Mouse (Mus musculus): ENCODE measurements at regions not wholly inside any gene's neighbourhood (a gene's known extent, or its start where the extent isn't known, plus 50 kb on each side); places are given as distances from the start of the nearest gene placed in this dataset.

- no peak for ATAC-seq (replicated peaks; ENCODE audit: poor library complexity, severe bottlenecking)
Observed at GRCm38 (mm10) chr14:55301996-55302395, 80.2 kb downstream of the Dhrs2 start.

GRCm38 (mm10) chr14:55313615-55314014, 91.8 kb downstream of the Dhrs2 start:
- no peak for ATAC-seq (replicated peaks; ENCODE audit: poor library complexity, severe bottlenecking)

GRCm38 (mm10) chr14:55323897-55324296, 102.1 kb downstream of the Dhrs2 start:
- ATAC-seq (replicated peaks; ENCODE audit: poor library complexity, severe bottlenecking), result no peak

- no peak for ATAC-seq (replicated peaks; ENCODE audit: poor library complexity, severe bottlenecking)
Observed at GRCm38 (mm10) chr14:55324335-55324734, 102.5 kb downstream of the Dhrs2 start.

- no peak for ATAC-seq (replicated peaks; ENCODE audit: poor library complexity, severe bottlenecking)
Observed at GRCm38 (mm10) chr14:55333812-55334211, 112.0 kb downstream of the Dhrs2 start.

GRCm38 (mm10) chr14:55334305-55334704, 112.5 kb downstream of the Dhrs2 start:
- ATAC-seq (replicated peaks; ENCODE audit: poor library complexity, severe bottlenecking), result peak; percentile 77

GRCm38 (mm10) chr14:55335586-55335985, 113.8 kb downstream of the Dhrs2 start:
- no peak for ATAC-seq (replicated peaks; ENCODE audit: poor library complexity, severe bottlenecking)

GRCm38 (mm10) chr14:55336451-55337195, 114.8 kb downstream of the Dhrs2 start:
- ATAC-seq (replicated peaks; ENCODE audit: poor library complexity, severe bottlenecking), result no peak

GRCm38 (mm10) chr14:55338010-55338409, 116.2 kb downstream of the Dhrs2 start:
- peak; percentile 33 for ATAC-seq (replicated peaks; ENCODE audit: poor library complexity, severe bottlenecking)

GRCm38 (mm10) chr14:55338500-55338899, 116.7 kb downstream of the Dhrs2 start:
- no peak for ATAC-seq (replicated peaks; ENCODE audit: poor library complexity, severe bottlenecking)

GRCm38 (mm10) chr14:55339036-55339614, 117.3 kb downstream of the Dhrs2 start:
- ATAC-seq (replicated peaks; ENCODE audit: poor library complexity, severe bottlenecking), result no peak

GRCm38 (mm10) chr14:55343341-55343740, 121.5 kb downstream of the Dhrs2 start:
- no peak for ATAC-seq (replicated peaks; ENCODE audit: poor library complexity, severe bottlenecking)

- no peak for ATAC-seq (replicated peaks; ENCODE audit: poor library complexity, severe bottlenecking)
Observed at GRCm38 (mm10) chr14:55343914-55344313, 122.1 kb downstream of the Dhrs2 start.

- no peak for ATAC-seq (replicated peaks; ENCODE audit: poor library complexity, severe bottlenecking)
Observed at GRCm38 (mm10) chr14:55345091-55345490, 123.3 kb downstream of the Dhrs2 start.

GRCm38 (mm10) chr14:55348098-55348497, 126.3 kb downstream of the Dhrs2 start:
- no peak for ATAC-seq (replicated peaks; ENCODE audit: poor library complexity, severe bottlenecking)

- no peak for ATAC-seq (replicated peaks; ENCODE audit: poor library complexity, severe bottlenecking)
Observed at GRCm38 (mm10) chr14:55357258-55357657, 121.3 kb upstream of the Dhrs4 start.

- no peak for ATAC-seq (replicated peaks; ENCODE audit: poor library complexity, severe bottlenecking)
Observed at GRCm38 (mm10) chr14:55358429-55358828, 120.1 kb upstream of the Dhrs4 start.

- ATAC-seq (replicated peaks; ENCODE audit: poor library complexity, severe bottlenecking), result no peak
Observed at GRCm38 (mm10) chr14:55362316-55362715, 116.2 kb upstream of the Dhrs4 start.

GRCm38 (mm10) chr14:55362757-55363156, 115.8 kb upstream of the Dhrs4 start:
- no peak for ATAC-seq (replicated peaks; ENCODE audit: poor library complexity, severe bottlenecking)

- ATAC-seq (replicated peaks; ENCODE audit: poor library complexity, severe bottlenecking), result peak; percentile 67
Observed at GRCm38 (mm10) chr14:55370384-55370783, 108.2 kb upstream of the Dhrs4 start.

GRCm38 (mm10) chr14:55372960-55373359, 105.6 kb upstream of the Dhrs4 start:
- ATAC-seq (replicated peaks; ENCODE audit: poor library complexity, severe bottlenecking), result no peak

- ATAC-seq (replicated peaks; ENCODE audit: poor library complexity, severe bottlenecking), result peak; percentile 30
Observed at GRCm38 (mm10) chr14:55386773-55387172, 91.8 kb upstream of the Dhrs4 start.
